Mouse (Mus musculus): Measurements from ENCODE around the gene Olfr221.

The Olfr221 gene

GRCm38 (mm10) chr14:52019051-52019589, 23.1 kb downstream of the Olfr221 start:
- DNase-seq (ENCODE audit: low spot score), result no peak

GRCm38 (mm10) chr14:52018248-52019050, 23.8 kb downstream of the Olfr221 start:
- DNase-seq (ENCODE audit: low spot score), result no peak

GRCm38 (mm10) chr14:52017662-52018061, 24.6 kb downstream of the Olfr221 start:
- DNase-seq (ENCODE audit: low spot score), result no peak

GRCm38 (mm10) chr14:52016625-52017405, 25.4 kb downstream of the Olfr221 start:
- no peak for DNase-seq (ENCODE audit: low spot score)

- DNase-seq (ENCODE audit: low spot score), result no peak
These were observed 26.7 kb downstream of the Olfr221 start, which contains the start of gene Tmem253 for GRCm38 (mm10) chr14:52015445-52016100. Tmem253 (plus strand) TSS chr14:52015658.

GRCm38 (mm10) chr14:52014761-52015311, 27.4 kb downstream of the Olfr221 start:
- peak; percentile 59 for DNase-seq (ENCODE audit: low spot score)

- no peak for DNase-seq (ENCODE audit: low spot score)
These were observed 27.9 kb downstream of the Olfr221 start for GRCm38 (mm10) chr14:52014271-52014760.

- peak; percentile 48 for DNase-seq (ENCODE audit: low spot score)
These were observed 28.5 kb downstream of the Olfr221 start for GRCm38 (mm10) chr14:52013771-52014219.

GRCm38 (mm10) chr14:52013021-52013610, 29.1 kb downstream of the Olfr221 start:
- no peak for DNase-seq (ENCODE audit: low spot score)

- DNase-seq (ENCODE audit: low spot score), result no peak
These were observed 29.7 kb downstream of the Olfr221 start for GRCm38 (mm10) chr14:52012553-52012952.

- DNase-seq (ENCODE audit: low spot score), result no peak
These were observed 30.2 kb downstream of the Olfr221 start for GRCm38 (mm10) chr14:52012085-52012484.

GRCm38 (mm10) chr14:52011683-52012082, 30.6 kb downstream of the Olfr221 start:
- DNase-seq (ENCODE audit: low spot score), result no peak

- peak; percentile 73 for DNase-seq (ENCODE audit: low spot score)
These were observed 31.7 kb downstream of the Olfr221 start for GRCm38 (mm10) chr14:52010446-52011111.

- DNase-seq (ENCODE audit: low spot score), result no peak
These were observed 32.4 kb downstream of the Olfr221 start for GRCm38 (mm10) chr14:52009841-52010240.

- no peak for DNase-seq (ENCODE audit: low spot score)
These were observed 32.9 kb downstream of the Olfr221 start for GRCm38 (mm10) chr14:52009361-52009760.

- DNase-seq (ENCODE audit: low spot score), result peak; percentile 89
These were observed 33.7 kb downstream of the Olfr221 start for GRCm38 (mm10) chr14:52008321-52009203.

- no peak for DNase-seq (ENCODE audit: low spot score)
These were observed 35.5 kb downstream of the Olfr221 start for GRCm38 (mm10) chr14:52006771-52007170.

GRCm38 (mm10) chr14:52006241-52006640, 36.0 kb downstream of the Olfr221 start:
- DNase-seq (ENCODE audit: low spot score), result no peak

GRCm38 (mm10) chr14:52005616-52006015, 36.6 kb downstream of the Olfr221 start:
- DNase-seq (ENCODE audit: low spot score), result no peak

GRCm38 (mm10) chr14:52005141-52005540, 37.1 kb downstream of the Olfr221 start:
- DNase-seq (ENCODE audit: low spot score), result no peak

All from MN1 (cell line).